Mouse (Mus musculus) stomach, embryonic 15.5 days (tissue): ENCODE measurements at regions not wholly inside any gene's neighbourhood (a gene's known extent, or its start where the extent isn't known, plus 50 kb on each side); places are given as distances from the start of the nearest gene placed in this dataset.

Source experiments
- ATAC-seq: fragments of 200-750 bp; cut with Nextera tagmentation; 2 replicates; pipeline ENCODE4 v1.8.0; 2017; ENCODE audit warnings: low read depth, moderate number of reproducible peaks, moderate TSS enrichment; ENCODE audit not compliant: insufficient read depth, low FRiP score
- H3K27ac ChIP-seq: fragments of 300-500 bp; sonication (generic); 2 replicates; pipeline ENCODE4 v1.5.1; 2015; ENCODE audit warnings: mild to moderate bottlenecking, inconsistent platforms
- H3K27me3 ChIP-seq: fragments of 300-500 bp; sonication (generic); replicated peaks from 2 replicates; pipeline ENCODE4 v1.6.1; 2015; ENCODE audit warnings: inconsistent platforms
- H3K36me3 ChIP-seq: fragments of 300-500 bp; sonication (generic); 2 replicates; pipeline ENCODE4 v1.6.1; 2015; ENCODE audit warnings: inconsistent platforms
- H3K4me1 ChIP-seq: fragments of 300-500 bp; sonication (generic); 2 replicates; pipeline ENCODE4 v1.6.1; 2015; ENCODE audit warnings: inconsistent platforms
- H3K4me2 ChIP-seq: fragments of 300-500 bp; sonication (generic); 2 replicates; pipeline ENCODE4 v1.6.1; 2015; ENCODE audit warnings: mild to moderate bottlenecking, inconsistent platforms
- H3K4me3 ChIP-seq: fragments of 300-500 bp; sonication (generic); replicated peaks from 2 replicates; pipeline ENCODE4 v1.5.1; 2015; ENCODE audit warnings: inconsistent platforms
- H3K9ac ChIP-seq: fragments of 300-500 bp; sonication (generic); 2 replicates; pipeline ENCODE4 v1.6.1; 2015; ENCODE audit warnings: inconsistent platforms
- H3K9me3 ChIP-seq: fragments of 300-500 bp; sonication (generic); 2 replicates; pipeline ENCODE4 v1.6.1; 2016; ENCODE audit warnings: inconsistent platforms
- WGBS: fragments of 180-500 bp; shearing (Covaris S2); methylation state at CpG from one replicate; pipeline ENCODE4 v1.1.7; 2015; 5-methylcytosine and 5-hydroxymethylcytosine counted together

- no peaks in the 10 kb centered on the region for H3K4me1 ChIP-seq
- no peaks in the 10 kb centered on the region for H3K27me3 ChIP-seq
- H3K9me3 ChIP-seq: no peaks in the 10 kb centered on the region
- H3K27ac ChIP-seq: no peak overlapping the region
- no peak for ATAC-seq
- no peak overlapping the region for H3K9ac ChIP-seq
- 79% methylated on average over 2 of the region's 2 CpGs for WGBS
- H3K4me2 ChIP-seq: no peak overlapping the region
- H3K4me3 ChIP-seq: no peak overlapping the region
- no peaks in the 10 kb centered on the region for H3K36me3 ChIP-seq
Observed at GRCm38 (mm10) chr8:41752641-41753040, 335.8 kb upstream of the Frg1 start.

GRCm38 (mm10) chr8:41747024-41747423, 330.1 kb upstream of the Frg1 start:
- Histone ChIP-seq H3K9ac (no peak overlapping the region), H3K4me3 (no peak overlapping the region), H3K27ac (no peak overlapping the region), H3K27me3 (no peaks in the 10 kb centered on the region), H3K36me3 (no peaks in the 10 kb centered on the region), H3K4me1 (no peaks in the 10 kb centered on the region), H3K9me3 (no peaks in the 10 kb centered on the region), H3K4me2 (no peak overlapping the region)
- ATAC-seq: no peak
- WGBS: 94% methylated on average over 6 of the region's 6 CpGs

DNA sequence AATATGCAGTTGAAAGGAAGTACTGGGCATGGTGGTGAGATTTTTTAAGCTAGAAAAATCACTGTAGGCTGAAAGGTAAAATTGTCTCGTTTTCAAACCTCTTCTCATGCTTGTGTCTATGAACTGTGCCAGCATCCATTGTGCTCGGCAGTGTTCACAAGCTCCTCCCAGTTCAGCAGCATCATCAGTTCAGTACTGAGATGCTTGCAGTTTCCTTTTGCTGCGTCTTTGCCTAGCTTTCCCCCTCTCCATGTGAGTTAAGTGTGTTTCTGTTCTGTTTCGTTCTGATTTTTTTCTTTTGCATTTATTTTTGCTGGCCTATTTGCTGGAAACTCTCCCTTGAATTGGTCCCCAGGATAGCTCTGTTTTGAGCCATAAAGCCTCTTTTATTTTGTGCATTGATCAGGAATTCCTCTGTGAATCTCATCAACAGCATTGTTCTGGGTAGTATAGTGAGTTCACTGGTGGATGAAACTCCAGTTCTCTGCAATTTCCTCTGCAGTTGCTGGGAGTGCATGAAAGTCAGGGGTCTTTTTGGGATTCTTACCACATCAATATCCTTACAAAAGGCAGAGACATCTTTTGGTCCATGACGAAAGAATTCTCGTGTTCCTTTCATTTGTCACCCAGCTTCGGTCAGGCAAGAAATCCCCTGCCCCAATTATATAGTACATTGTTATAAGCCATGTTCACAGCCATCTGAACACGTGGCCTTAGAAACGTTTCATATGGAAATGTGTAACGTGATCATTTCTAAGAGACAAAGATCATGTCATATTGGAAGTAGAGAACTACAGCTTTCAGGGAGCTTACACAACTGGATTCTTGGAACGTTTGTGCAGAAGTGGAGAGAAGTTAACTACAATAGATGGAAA, 326.2 kb upstream of the Frg1 start:
- H3K27me3 ChIP-seq: no peaks in the 10 kb centered on the region
- no peaks in the 10 kb centered on the region for H3K4me1 ChIP-seq
- no peak overlapping the region for H3K4me3 ChIP-seq
- no peak overlapping the region for H3K9ac ChIP-seq
- no peak for ATAC-seq
- no peak overlapping the region for H3K27ac ChIP-seq
- WGBS: 73% methylated on average over 11 of the region's 11 CpGs
- no peaks in the 10 kb centered on the region for H3K36me3 ChIP-seq
- H3K4me2 ChIP-seq: no peak overlapping the region
- no peaks in the 10 kb centered on the region for H3K9me3 ChIP-seq

GRCm38 (mm10) chr8:41717002-41717401, 300.1 kb upstream of the Frg1 start:
- no peak overlapping the region for H3K4me2 ChIP-seq
- no peak overlapping the region for H3K27ac ChIP-seq
- H3K9me3 ChIP-seq: no peaks in the 10 kb centered on the region
- no peaks in the 10 kb centered on the region for H3K4me1 ChIP-seq
- WGBS: 78% methylated on average over 3 of the region's 3 CpGs
- H3K36me3 ChIP-seq: no peaks in the 10 kb centered on the region
- no peak for ATAC-seq
- H3K4me3 ChIP-seq: no peak overlapping the region
- no peak overlapping the region for H3K9ac ChIP-seq
- no peaks in the 10 kb centered on the region for H3K27me3 ChIP-seq

- Histone ChIP-seq H3K27me3 (no peaks in the 10 kb centered on the region), H3K4me2 (no peak overlapping the region), H3K36me3 (no peaks in the 10 kb centered on the region), H3K27ac (no peak overlapping the region), H3K4me3 (no peak overlapping the region), H3K4me1 (no peaks in the 10 kb centered on the region), H3K9me3 (no peaks in the 10 kb centered on the region), H3K9ac (no peak overlapping the region)
- 57% methylated on average over 4 of the region's 4 CpGs for WGBS
- no peak for ATAC-seq
Observed at GRCm38 (mm10) chr8:41713634-41714330, 296.9 kb upstream of the Frg1 start.

- Histone ChIP-seq H3K9me3 (no peaks in the 10 kb centered on the region), H3K4me1 (no peaks in the 10 kb centered on the region), H3K36me3 (no peaks in the 10 kb centered on the region), H3K4me2 (no peak overlapping the region), H3K27me3 (no peaks in the 10 kb centered on the region), H3K27ac (no peak overlapping the region), H3K4me3 (no peak overlapping the region), H3K9ac (no peak overlapping the region)
- 58% methylated on average over 9 of the region's 9 CpGs for WGBS
- ATAC-seq: no peak
Observed at GRCm38 (mm10) chr8:41703927-41704924, 287.4 kb upstream of the Frg1 start.
